In genomic region chr11:32151243-32151642, GRCm38 (mm10) we compare ENCODE assay signal across 34 mouse cellular contexts. TPM values are rescaled to one million over a fixed set of nuclear protein-coding genes. Genes with fewer than 3 reads are reported as not detected.
"Had no signal": no experiment of that assay in that cellular context is flagged by ENCODE, and none has a peak within 500 bp of the region (broad histone marks: within the 10 kb centered on the region; RNA-seq: fewer than 3 reads in every experiment).

No protein-coding gene starts in this region.

- H3K27me3 ChIP-seq: heart, embryonic 12.5 days; hindbrain, embryonic 13.5 days; hindbrain, embryonic 15.5 days; kidney, embryonic 15.5 days; limb, embryonic 13.5 days; limb, embryonic 15.5 days; liver, embryonic 12.5 days had no signal

- H3K4me1 ChIP-seq: hindbrain, embryonic 15.5 days; kidney, embryonic 15.5 days; limb, embryonic 13.5 days; limb, embryonic 15.5 days; liver, embryonic 12.5 days had no signal

- H3K27ac ChIP-seq: hindbrain, embryonic 13.5 days; hindbrain, embryonic 15.5 days; hindbrain, postnatal 0 days; kidney, embryonic 15.5 days; kidney, postnatal 0 days; limb, embryonic 13.5 days; limb, embryonic 15.5 days; liver, embryonic 12.5 days; liver, embryonic 14.5 days had no signal

- H3K36me3 ChIP-seq: heart, embryonic 12.5 days; hindbrain, embryonic 13.5 days; hindbrain, embryonic 15.5 days; kidney, embryonic 15.5 days; limb, embryonic 13.5 days; limb, embryonic 15.5 days; liver, embryonic 12.5 days had no signal

- H3K9ac ChIP-seq: heart, embryonic 12.5 days; hindbrain, embryonic 13.5 days; hindbrain, embryonic 15.5 days; kidney, embryonic 15.5 days; limb, embryonic 13.5 days; limb, embryonic 15.5 days; liver, embryonic 12.5 days; liver, embryonic 14.5 days had no signal

- H3K4me3 ChIP-seq: heart, embryonic 12.5 days; hindbrain, embryonic 13.5 days; hindbrain, embryonic 15.5 days; kidney, embryonic 15.5 days; limb, embryonic 13.5 days; limb, embryonic 15.5 days; liver, embryonic 12.5 days had no signal

- DNase-seq: gastrocnemius, postnatal 14 days; gastrocnemius, postnatal 36 days; heart, adult 18-20 months; heart, postnatal 10 days; heart, postnatal 36 days; kidney, adult 11 months; kidney, postnatal 14 days; kidney, postnatal 36 days; layer of hippocampus, adult 9-11 months; layer of hippocampus, postnatal 36 days; left cerebral cortex, postnatal 4 days had no signal

RNA-seq across cellular contexts. Expression of gene Il9r, which starts 48.8 kb away (rescaled TPM):
- total RNA-seq: gastrocnemius, adult 18-20 months; gastrocnemius, postnatal 36 days; hindbrain, postnatal 0 days; layer of hippocampus, adult 18-20 months; layer of hippocampus, adult 8-10 months; layer of hippocampus, postnatal 14 days; layer of hippocampus, postnatal 36 days; left cerebral cortex, adult 18-20 months; left cerebral cortex, adult 8-10 months; left cerebral cortex, postnatal 10 days; left cerebral cortex, postnatal 25 days; left cerebral cortex, postnatal 4 days had no signal
- polyA plus RNA-seq: heart, embryonic 12.5 days; heart, embryonic 14.5 days; hindbrain, embryonic 11.5 days; hindbrain, embryonic 13.5 days; hindbrain, embryonic 15.5 days; hindbrain, postnatal 0 days; intestine, embryonic 14.5 days; kidney, embryonic 15.5 days; kidney, postnatal 0 days; limb, embryonic 11.5 days; liver, embryonic 16.5 days had no signal
